Mouse (Mus musculus) olfactory bulb, adult 2 months (tissue): ENCODE data around the gene Ezh1.

Experiments
- CTCF ChIP-seq: fragments of 200-500 bp; IDR thresholded peaks from 2 replicates; pipeline ENCODE4 v1.5.1; 2012; ENCODE audit warnings: low read depth, mild to moderate bottlenecking, low read length, moderate library complexity; ENCODE audit not compliant: insufficient read depth
- POLR2A ChIP-seq: fragments of 200-500 bp; IDR thresholded peaks from 2 replicates; pipeline ENCODE4 v1.6.1; 2012; ENCODE audit warnings: mild to moderate bottlenecking, low read depth, low read length, moderate library complexity; ENCODE audit not compliant: insufficient read depth

DNA sequence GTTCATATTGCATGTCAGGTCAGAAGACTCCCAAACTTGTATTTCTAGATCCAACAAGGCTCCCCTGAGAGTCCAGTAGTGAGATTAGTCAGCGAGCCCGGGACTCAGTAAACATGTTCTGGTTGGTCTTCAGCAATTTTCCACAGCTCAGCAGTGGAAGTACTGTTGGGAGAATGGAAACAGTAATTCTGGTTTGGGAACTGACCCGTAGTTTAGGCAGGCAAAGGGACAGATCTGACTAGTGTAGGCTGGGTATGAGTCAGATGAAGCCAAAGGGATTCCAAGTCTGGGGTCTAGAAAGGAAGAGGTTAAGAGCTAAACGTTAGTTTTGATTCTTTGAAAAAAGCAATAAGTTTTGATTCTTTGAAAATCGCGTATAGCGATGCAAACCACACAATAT lies 26.7 kb upstream of the Ezh1 start:
- TF ChIP-seq CTCF (no peak), POLR2A (no peak)
